In the genomic region with DNA sequence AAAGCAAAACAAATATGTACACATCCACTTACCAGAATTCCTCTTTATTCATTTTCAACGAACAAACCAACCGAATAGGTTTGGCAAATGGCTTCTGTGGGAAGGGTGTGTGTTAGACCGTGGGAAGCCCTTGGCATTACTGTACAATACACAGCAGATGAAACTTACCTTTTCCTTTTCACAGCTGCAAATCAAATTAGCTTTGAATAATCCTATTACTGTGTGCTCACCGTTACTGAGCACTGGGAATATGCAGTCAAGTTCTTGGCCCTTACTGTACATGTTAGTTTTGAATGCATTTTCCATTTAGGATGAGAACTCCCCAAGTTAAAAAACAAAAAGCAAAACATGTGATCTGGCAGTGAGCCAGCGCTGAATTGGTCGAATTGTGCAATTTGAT, we compare ENCODE assay signal across 20 mouse cellular contexts.
DNase-seq lines count a peak whose midpoint lies in the region; ATAC-seq and TF ChIP-seq lines count a peak whose summit lies in the region.
"Had no signal": no experiment of that assay in that cellular context is flagged by ENCODE, and none has a peak within 500 bp of the region (broad histone marks: within the 10 kb centered on the region; RNA-seq: fewer than 3 reads in every experiment).

No protein-coding gene starts in this region.

- H3K27ac ChIP-seq in liver, adult 2 months (replicated peaks; ENCODE audit: insufficient read depth, low read depth, low read length) = no peak overlapping the region
- H3K27ac ChIP-seq in embryonic facial prominence, embryonic 14.5 days (replicated peaks; ENCODE audit: low read depth, low read length) = no peak overlapping the region
- H3K27ac ChIP-seq: forebrain, embryonic 12.5 days; gastrocnemius, adult 2 months; hindbrain, embryonic 12.5 days; kidney, embryonic 15.5 days; limb, embryonic 15.5 days; stomach, postnatal 0 days had no signal

- ATAC-seq in embryonic facial prominence, embryonic 14.5 days (ENCODE audit: low read depth) = peak; percentile 81; the same call in 1 of the 2 replicates
- ATAC-seq: intestine, postnatal 0 days; Patski had no signal

- DNase-seq in adrenal gland, postnatal 25 days = peak; percentile 11
- DNase-seq in adrenal gland, adult 8-10 months = no peak
- DNase-seq in liver, adult 2 months (ENCODE audit: extremely low read depth, low read depth, low spot score) = peak; percentile 3
- DNase-seq in liver = no peak
- peak; percentile 9 for DNase-seq in 3T3-L1 (ENCODE audit: low read depth, low spot score)
- peak; percentile 45 for DNase-seq in embryonic facial prominence, embryonic 14.5 days (ENCODE audit: low spot score)
- no peak for DNase-seq in T-cell, adult 2 months (ENCODE audit: low spot score)
- DNase-seq: cerebellum, adult 9-10 months; gastrocnemius, adult 2 months; kidney, postnatal 4 days; lung, postnatal 10 days; thymus, adult 2 months; thymus, postnatal 4 days had no signal

- H3K79me2 ChIP-seq in liver, adult 2 months (ENCODE audit: control insufficient read depth, insufficient read depth, low read length) = no peaks in the 10 kb centered on the region

- no peak overlapping the region for H3K4me2 ChIP-seq in embryonic facial prominence, embryonic 14.5 days (ENCODE audit: low read depth, low read length)
- H3K4me2 ChIP-seq: forebrain, embryonic 12.5 days; hindbrain, embryonic 12.5 days; kidney, embryonic 15.5 days; limb, embryonic 15.5 days had no signal

- no peaks in the 10 kb centered on the region for H3K4me1 ChIP-seq in liver, adult 2 months (ENCODE audit: control insufficient read depth, insufficient read depth, low read length)
- no peaks in the 10 kb centered on the region; the same call in 1 of the 2 replicates for H3K4me1 ChIP-seq in embryonic facial prominence, embryonic 14.5 days (ENCODE audit: control insufficient read depth, insufficient read depth, low read length)
- H3K4me1 ChIP-seq: hindbrain, embryonic 12.5 days; kidney, embryonic 15.5 days; limb, embryonic 15.5 days had no signal

- WGBS in liver, adult 2 months = 42% methylated on average over 6 of the region's 6 CpGs
- WGBS in embryonic facial prominence, embryonic 14.5 days = 47% methylated on average over 6 of the region's 6 CpGs

- no peaks in the 10 kb centered on the region for H3K36me3 ChIP-seq in liver, adult 2 months (ENCODE audit: control insufficient read depth, insufficient read depth, low read length)
- no peaks in the 10 kb centered on the region for H3K36me3 ChIP-seq in embryonic facial prominence, embryonic 14.5 days (ENCODE audit: control insufficient read depth, insufficient read depth, low read length)
- H3K36me3 ChIP-seq: forebrain, embryonic 12.5 days; hindbrain, embryonic 12.5 days; kidney, embryonic 15.5 days; limb, embryonic 15.5 days had no signal

- TF ChIP-seq POLR2A in liver, adult 2 months (IDR thresholded peaks at IDR 0.05; ENCODE audit: extremely low read depth, insufficient read depth, low read length) = no peak

- no peak for TF ChIP-seq CTCF in liver, adult 2 months (IDR thresholded peaks at IDR 0.05; ENCODE audit: low read depth, low read length)

- H3K4me3 ChIP-seq in liver, adult 2 months (ENCODE audit: insufficient read depth, low read depth, low read length) = no peak overlapping the region
- H3K4me3 ChIP-seq in embryonic facial prominence, embryonic 14.5 days (ENCODE audit: low read depth, low read length) = no peak overlapping the region
- H3K4me3 ChIP-seq: forebrain, embryonic 12.5 days; gastrocnemius, adult 2 months; hindbrain, embryonic 12.5 days; kidney, embryonic 15.5 days; limb, embryonic 15.5 days had no signal

- H3K9ac ChIP-seq in liver, adult 2 months (ENCODE audit: low read depth, low read length) = no peak overlapping the region
- H3K9ac ChIP-seq in embryonic facial prominence, embryonic 14.5 days (ENCODE audit: low read depth, low read length) = no peak overlapping the region
- H3K9ac ChIP-seq: forebrain, embryonic 12.5 days; hindbrain, embryonic 12.5 days; kidney, embryonic 15.5 days; limb, embryonic 15.5 days had no signal

- no peaks in the 10 kb centered on the region for H3K9me3 ChIP-seq in embryonic facial prominence, embryonic 14.5 days (ENCODE audit: control insufficient read depth, low read length)
- H3K9me3 ChIP-seq: forebrain, embryonic 12.5 days; hindbrain, embryonic 12.5 days; kidney, embryonic 15.5 days; limb, embryonic 15.5 days had no signal

- H3K27me3 ChIP-seq in liver, adult 2 months (ENCODE audit: control insufficient read depth, insufficient read depth, low read length) = no peaks in the 10 kb centered on the region
- H3K27me3 ChIP-seq in embryonic facial prominence, embryonic 14.5 days (replicated peaks; ENCODE audit: control insufficient read depth, insufficient read depth, low read length) = no peaks in the 10 kb centered on the region
- H3K27me3 ChIP-seq: forebrain, embryonic 12.5 days; hindbrain, embryonic 12.5 days; kidney, embryonic 15.5 days; limb, embryonic 15.5 days; Patski had no signal

Comparison
In these comparisons a context has a peak if more than half of its experiments do, and no peak if none do; other contexts are left out.
1. DNase-seq: peak in adrenal gland, postnatal 25 days (single experiment), liver, adult 2 months (single experiment), 3T3-L1 (single experiment) and embryonic facial prominence, embryonic 14.5 days (single experiment); none in adrenal gland, adult 8-10 months (single experiment), liver (single experiment) and T-cell, adult 2 months (single experiment).